Mouse (Mus musculus) activated CD4-positive, CD25-positive, alpha-beta regulatory T cell, adult 4 months (primary cell): Measurements from ENCODE around the gene Itln1. TPM values are rescaled to one million over a fixed set of nuclear protein-coding genes. Genes with fewer than 3 reads are reported as not detected.
"Not testable (repeated sequence)": the region's sequence is repeated elsewhere in the genome, so short reads cannot be mapped to it uniquely, and the experiment has no call there.

Source experiments
- ATAC-seq: one replicate; pipeline ENCODE4 v1.8.0; 2017
- polyA plus RNA-seq, 2 experiments: library from polyadenylated mRNA; unstranded; fragments of 100-300 nt; shearing (Covaris generic); gene quantifications; one replicate each; pipeline ENCODE4 v1.2.1; 2017

The Itln1 gene
- polyA plus RNA-seq, 2 experiments from 2014 or later: not detected

- ATAC-seq: no peak
Measured at GRCm38 (mm10) chr1:171513234-171513633, 21.9 kb downstream of the Itln1 start.

GRCm38 (mm10) chr1:171504586-171504985 is 30.5 kb downstream of the Itln1 start:
- ATAC-seq: no peak

- peak; percentile 69 for ATAC-seq
Measured at GRCm38 (mm10) chr1:171503592-171504291, 31.4 kb downstream of the Itln1 start.

GRCm38 (mm10) chr1:171503250-171503591 is 31.9 kb downstream of the Itln1 start, which contains the start of gene Alyref2:
TSS of gene Alyref2 (plus strand) at chr1:171503478.
- ATAC-seq: peak; percentile 73

- ATAC-seq: peak; percentile 57
Measured at GRCm38 (mm10) chr1:171502388-171503249, 32.5 kb downstream of the Itln1 start.

GRCm38 (mm10) chr1:171501636-171502080 is 33.4 kb downstream of the Itln1 start:
- no peak for ATAC-seq

- ATAC-seq: no peak
Measured at GRCm38 (mm10) chr1:171501016-171501610, 34.0 kb downstream of the Itln1 start.

GRCm38 (mm10) chr1:171499856-171500255 is 35.2 kb downstream of the Itln1 start:
- ATAC-seq: no peak

- no peak for ATAC-seq
Measured at GRCm38 (mm10) chr1:171495371-171495770, 39.7 kb downstream of the Itln1 start.

GRCm38 (mm10) chr1:171494241-171494640 is 40.9 kb downstream of the Itln1 start:
- no peak for ATAC-seq

- peak; percentile 58 for ATAC-seq
Measured at GRCm38 (mm10) chr1:171478968-171479367, 56.1 kb downstream of the Itln1 start.

- peak; percentile 76 for ATAC-seq
Measured at GRCm38 (mm10) chr1:171477758-171478545, 57.1 kb downstream of the Itln1 start.

GRCm38 (mm10) chr1:171477123-171477522 is 58.0 kb downstream of the Itln1 start:
- no peak for ATAC-seq

GRCm38 (mm10) chr1:171473920-171474640 is 61.0 kb downstream of the Itln1 start:
- ATAC-seq: no peak

GRCm38 (mm10) chr1:171473506-171473905 is 61.6 kb downstream of the Itln1 start:
- no peak for ATAC-seq

- not testable (repeated sequence) for ATAC-seq
Measured at GRCm38 (mm10) chr1:171471941-171472340, 63.2 kb downstream of the Itln1 start.

GRCm38 (mm10) chr1:171471452-171471851 is 63.6 kb downstream of the Itln1 start:
- no peak for ATAC-seq

GRCm38 (mm10) chr1:171470896-171471295 is 64.2 kb downstream of the Itln1 start:
- no peak for ATAC-seq

- peak; percentile 59 for ATAC-seq
Measured at GRCm38 (mm10) chr1:171470371-171470871, 64.7 kb downstream of the Itln1 start.

GRCm38 (mm10) chr1:171469678-171470077 is 65.4 kb downstream of the Itln1 start:
- ATAC-seq: no peak
